Mouse (Mus musculus): ENCODE measurements around the gene Sdhaf4.

GRCm38 (mm10) chr1:24010016-24010415 is 4.6 kb upstream of the Sdhaf4 start:
- TF ChIP-seq ZNF384 (IDR thresholded peaks at IDR 0.05; ENCODE audit: low read depth, low read length) (no peak), CTCF (conservative IDR thresholded peaks at IDR 0.05 in 1 of 2, IDR thresholded peaks at IDR 0.05 in 1 of 2; ENCODE audit: low read depth in 2 of 2, low read length in 2 of 2) (no peak), USF1 (IDR thresholded peaks at IDR 0.05; ENCODE audit: low read depth, low read length) (no peak), ETS1 (conservative IDR thresholded peaks at IDR 0.05; ENCODE audit: low read depth, low read length) (no peak), POLR2AphosphoS2 (IDR thresholded peaks at IDR 0.05; ENCODE audit: low read depth, low read length) (no peak), JUND (conservative IDR thresholded peaks at IDR 0.05; ENCODE audit: low read depth, low read length) (no peak), SIN3A (IDR thresholded peaks at IDR 0.05; ENCODE audit: low read length) (no peak), RCOR1 (conservative IDR thresholded peaks at IDR 0.05; ENCODE audit: low read depth, low read length) (no peak), POLR2A (IDR thresholded peaks at IDR 0.05; ENCODE audit: low read depth, low read length) (no peak)

All from CH12.LX (cell line).